Mouse (Mus musculus): ENCODE results near the gene Plet1.

Gene Plet1

DNA sequence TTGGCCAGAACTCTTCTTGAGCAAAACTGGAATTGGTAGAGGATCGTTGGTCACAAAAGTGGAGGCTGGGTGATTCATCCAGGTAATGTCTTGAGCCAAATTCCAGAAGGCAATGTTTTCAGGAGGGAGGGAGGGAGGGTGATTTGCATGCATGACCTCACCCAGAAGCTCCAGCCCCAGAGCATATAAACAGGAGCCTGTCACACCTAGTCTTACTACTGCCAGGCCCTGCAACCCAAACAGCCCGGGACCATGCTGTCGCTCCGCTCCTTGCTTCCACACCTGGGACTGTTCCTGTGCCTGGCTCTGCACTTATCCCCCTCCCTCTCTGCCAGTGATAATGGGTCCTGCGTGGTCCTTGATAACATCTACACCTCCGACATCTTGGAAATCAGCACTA lies at the start of gene Plet1:
TSS of gene Plet1 (plus strand) at position 215 of the 400 bp plus-strand sequence.
- DNase-seq, result no peak

DNA sequence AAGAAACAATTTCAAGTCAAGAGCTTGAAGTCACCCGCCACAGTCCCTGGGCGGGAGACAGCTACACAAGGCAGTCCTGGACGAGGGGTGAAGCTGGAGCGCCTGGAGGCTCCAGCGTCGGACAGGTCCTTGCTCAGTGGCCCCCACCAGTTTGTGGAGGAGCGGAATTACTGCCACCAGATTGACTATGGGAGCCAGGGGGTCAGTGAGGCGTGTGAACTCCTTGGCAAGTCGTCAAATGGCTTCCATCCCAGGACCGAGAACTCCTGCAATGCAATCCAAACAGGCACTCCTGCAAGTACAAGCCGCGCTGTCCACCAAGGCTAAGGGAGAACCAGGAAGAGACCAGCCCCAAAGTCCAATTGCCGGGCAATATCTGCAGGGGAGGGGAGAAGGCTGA lies 45.3 kb upstream of the Plet1 start:
- DNase-seq, result peak; percentile 93 to 95

GRCm38 (mm10) chr9:50451456-50452218 lies 42.7 kb upstream of the Plet1 start:
- DNase-seq, result peak; percentile 70 to 79

DNA sequence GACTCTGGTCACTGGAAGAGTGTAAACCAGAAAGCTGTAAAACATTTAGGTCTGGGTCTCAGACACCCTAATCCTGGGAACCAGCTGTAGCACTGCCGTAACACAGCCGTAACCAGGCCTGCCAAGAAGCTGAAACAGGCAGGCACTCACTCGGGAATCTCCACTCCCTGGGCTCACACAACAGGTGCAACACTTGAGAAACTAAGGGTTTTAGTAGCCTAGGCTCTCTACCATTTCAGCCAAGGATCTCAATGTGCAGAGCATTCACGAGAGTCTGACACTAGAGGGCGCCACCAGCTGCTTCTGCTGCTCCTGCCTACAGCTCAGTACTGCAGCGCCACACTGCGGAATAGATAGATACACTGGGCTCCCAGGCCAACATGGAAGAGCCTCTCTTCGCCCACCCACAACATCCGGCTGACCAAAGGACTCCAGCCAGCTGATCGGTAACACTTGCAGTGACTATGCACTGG lies 42.0 kb upstream of the Plet1 start:
- DNase-seq, result peak; percentile 94 to 99

GRCm38 (mm10) chr9:50457596-50457995 lies 36.7 kb upstream of the Plet1 start:
- no peak for DNase-seq

GRCm38 (mm10) chr9:50459537-50459936 lies 34.8 kb upstream of the Plet1 start:
- DNase-seq, result no peak

- DNase-seq, result peak; percentile 79 to 89
These were observed 31.7 kb upstream of the Plet1 start for GRCm38 (mm10) chr9:50462494-50463204.

DNA sequence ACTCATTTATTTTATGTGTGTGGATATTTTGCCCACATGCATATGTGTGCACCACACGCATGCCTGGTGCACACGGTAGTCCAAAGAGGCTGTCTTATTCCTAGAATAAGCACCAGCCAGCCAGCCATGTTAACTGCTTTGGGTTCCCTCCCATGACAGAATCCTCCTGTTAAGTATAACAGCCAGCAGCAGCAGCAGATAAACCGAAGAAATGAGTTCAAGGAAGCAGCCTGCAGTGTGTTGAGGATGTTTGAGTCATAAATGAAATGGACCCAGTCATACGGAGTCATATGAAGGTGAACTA lies 31.2 kb upstream of the Plet1 start:
- no peak for DNase-seq

DNA sequence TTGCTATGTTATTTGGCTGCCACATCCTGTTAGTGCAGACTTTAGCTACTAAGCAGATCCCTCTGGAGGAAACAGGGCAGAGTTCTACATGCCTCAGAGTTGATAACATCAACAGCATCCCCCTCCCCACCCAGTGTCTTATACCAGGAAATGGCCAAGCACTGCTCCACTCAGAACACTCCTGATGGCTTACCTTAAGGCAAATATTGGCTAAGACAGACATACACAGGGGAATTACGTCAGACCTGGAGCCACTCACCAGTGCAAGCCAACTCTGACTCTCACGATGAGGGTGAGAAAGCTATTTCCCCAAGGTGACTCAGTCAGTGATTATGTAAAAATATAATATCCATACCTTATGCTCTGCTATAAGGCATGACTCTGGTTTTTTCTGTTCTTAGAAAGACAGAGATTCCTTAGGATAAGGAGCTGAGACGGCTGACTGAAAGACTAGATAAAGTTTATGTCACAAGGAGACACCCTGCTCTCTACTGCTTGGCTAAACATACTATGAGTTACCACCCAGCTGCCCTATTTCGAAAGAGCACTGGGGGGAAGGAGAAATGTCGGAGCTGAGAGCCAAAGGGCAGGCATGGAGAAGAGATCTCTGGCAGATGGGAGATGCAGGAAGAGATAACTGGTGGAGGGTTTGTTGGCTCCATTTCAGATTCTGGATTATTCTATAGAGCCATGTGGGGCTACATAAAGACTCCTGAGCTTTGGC lies 23.8 kb upstream of the Plet1 start:
- no peak for DNase-seq

- no peak for DNase-seq
These were observed 23.0 kb upstream of the Plet1 start for GRCm38 (mm10) chr9:50471181-50471901.

DNA sequence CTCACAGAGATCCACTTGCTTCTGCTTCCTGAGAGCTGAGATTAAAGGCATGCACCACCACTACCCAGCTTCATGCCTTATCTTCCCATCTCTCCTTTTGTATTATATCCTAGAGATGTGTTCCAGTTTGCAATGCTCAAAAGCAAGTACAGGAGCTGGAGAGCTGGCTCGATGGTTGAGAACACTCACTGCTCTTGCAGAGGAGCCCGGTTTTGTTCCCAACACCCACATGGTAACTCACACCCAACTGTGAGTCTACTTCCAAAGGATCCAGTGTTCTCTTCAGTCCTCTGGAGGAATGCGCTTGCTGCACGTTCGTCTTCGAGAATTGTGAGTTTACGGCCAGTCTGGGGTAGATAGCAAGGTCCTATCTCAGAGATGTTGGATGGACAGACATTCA lies 19.0 kb upstream of the Plet1 start:
- DNase-seq, result no peak

GRCm38 (mm10) chr9:50475745-50476144 lies 18.6 kb upstream of the Plet1 start:
- DNase-seq, result no peak

GRCm38 (mm10) chr9:50476651-50477050 lies 17.7 kb upstream of the Plet1 start:
- no peak for DNase-seq

GRCm38 (mm10) chr9:50477270-50477669 lies 17.1 kb upstream of the Plet1 start:
- DNase-seq, result no peak

- DNase-seq, result no peak
These were observed 15.5 kb upstream of the Plet1 start for GRCm38 (mm10) chr9:50478826-50479225.

DNA sequence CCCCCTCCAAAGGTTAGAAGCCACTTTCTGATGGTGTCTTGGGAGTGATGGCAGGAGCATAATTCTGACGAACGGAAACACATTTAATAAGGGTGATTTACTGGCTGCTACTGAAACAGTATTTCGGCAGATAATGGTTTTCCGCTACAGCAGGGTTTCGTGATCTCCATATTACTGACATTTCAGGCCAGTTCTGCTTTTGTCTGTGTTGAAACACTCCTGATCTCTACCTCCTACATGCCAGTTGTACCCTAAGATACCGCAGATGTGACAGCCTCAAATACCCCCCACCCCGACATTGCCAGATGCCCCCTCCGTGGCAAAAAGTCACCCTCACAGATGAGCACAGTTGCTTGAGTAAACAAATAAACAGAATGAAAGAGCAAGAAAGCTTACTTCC lies 14.8 kb upstream of the Plet1 start:
- no peak for DNase-seq

DNA sequence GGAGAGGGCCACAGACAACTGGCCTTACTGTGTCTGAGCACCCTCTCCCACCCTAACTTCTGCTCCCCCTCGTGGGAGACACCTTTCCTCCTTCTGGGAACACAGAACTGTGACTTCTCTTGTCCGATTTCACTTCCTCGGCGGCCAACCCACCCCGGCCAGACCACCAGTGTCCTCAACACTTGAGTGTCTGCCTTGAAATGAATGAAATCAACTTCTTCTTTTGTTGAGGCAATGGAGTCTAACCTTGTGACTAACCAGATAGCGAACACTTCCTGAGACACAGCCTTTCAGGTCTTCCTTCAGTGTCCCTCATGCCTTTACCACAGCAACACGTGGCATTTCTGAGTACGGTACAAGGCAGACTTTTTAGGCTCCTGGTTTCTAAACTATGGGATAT lies 11.6 kb upstream of the Plet1 start:
- DNase-seq, result no peak

- DNase-seq, result peak; percentile 7 to 10
These were observed 8.8 kb upstream of the Plet1 start for GRCm38 (mm10) chr9:50485521-50485920.

- DNase-seq, result no peak
These were observed 3.5 kb upstream of the Plet1 start for GRCm38 (mm10) chr9:50490836-50491235.

DNA sequence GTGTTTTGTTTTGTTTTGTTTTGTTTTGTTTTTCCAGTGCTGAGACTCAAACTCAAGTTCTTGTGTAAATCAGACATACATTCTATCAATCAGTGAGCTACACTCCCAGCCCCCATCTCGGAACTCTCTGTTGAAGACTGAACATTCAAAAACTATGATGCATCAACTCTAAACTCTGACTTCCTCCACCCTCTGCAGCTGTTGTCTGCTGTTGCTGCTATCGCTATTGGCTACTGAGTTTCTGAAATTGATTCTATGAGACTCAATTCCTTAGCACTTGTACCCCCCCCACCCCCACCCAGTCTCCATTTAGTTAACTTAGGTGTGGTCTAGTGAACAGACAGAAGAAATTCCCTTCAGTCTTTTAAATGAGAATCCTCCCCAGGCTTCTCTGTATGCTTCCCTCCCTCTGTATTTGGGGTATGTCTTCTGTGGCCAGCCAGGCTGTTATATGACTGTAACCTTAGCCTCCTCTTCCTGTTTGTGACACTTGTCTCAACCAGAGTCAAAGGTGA lies 2.7 kb upstream of the Plet1 start:
- no peak for DNase-seq

DNA sequence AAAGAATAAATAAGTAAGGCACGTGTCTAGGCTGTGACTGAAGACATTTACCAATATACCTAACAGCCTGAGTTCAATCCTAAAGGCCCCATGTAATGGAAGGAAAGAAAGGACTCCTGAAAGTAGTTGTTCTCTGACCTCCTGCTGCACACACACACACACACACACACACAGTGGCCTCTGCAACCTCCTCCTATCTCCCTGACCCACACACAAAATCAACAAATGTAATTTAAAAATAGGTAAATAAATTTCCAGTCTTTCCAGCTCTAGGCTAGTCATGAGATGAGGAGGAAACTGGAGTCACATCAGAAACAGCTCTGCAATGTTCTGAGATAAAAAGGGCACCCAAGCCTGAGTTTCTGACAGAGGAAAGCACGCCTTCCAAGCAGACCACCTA lies 548 bp upstream of the Plet1 start:
- no peak for DNase-seq

GRCm38 (mm10) chr9:50495405-50496150 lies 1.3 kb downstream of the Plet1 start:
- DNase-seq, result no peak

Data from cerebellum, postnatal 14 days (tissue).